Mouse (Mus musculus) liver, adult 2 months (tissue): ENCODE measurements around the gene Gsg1l.

Experiments used
- CTCF ChIP-seq: fragments of 200-500 bp; IDR thresholded peaks from 2 replicates; pipeline ENCODE4 v1.5.1; 2011; ENCODE audit warnings: low read depth, low read length, control low read depth
- POLR2A ChIP-seq: fragments of 200-500 bp; IDR thresholded peaks from 2 replicates; pipeline ENCODE4 v1.6.1; 2011; ENCODE audit warnings: low read length, control low read depth; ENCODE audit not compliant: insufficient read depth; ENCODE audit errors: extremely low read depth

DNA sequence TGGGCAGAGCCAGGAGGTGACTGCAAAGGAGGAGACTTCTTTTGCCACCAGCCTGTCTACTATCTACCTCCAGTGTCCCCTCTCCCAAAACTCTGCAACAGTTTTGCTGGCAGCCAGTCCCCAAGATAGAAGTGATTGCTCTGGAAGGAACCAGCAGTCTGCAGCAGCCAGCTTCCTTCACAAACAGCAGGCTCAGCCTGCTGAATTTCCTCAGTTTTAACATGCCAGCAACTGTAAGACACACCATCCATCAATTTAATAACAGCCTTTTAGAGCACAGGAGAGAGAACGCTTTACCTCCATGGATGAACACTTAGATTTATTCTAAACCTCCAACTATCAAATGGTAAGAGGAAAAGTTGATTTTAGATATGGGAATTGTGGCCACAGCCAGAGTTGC lies 218.2 kb downstream of the Gsg1l start:
- TF ChIP-seq CTCF, result no peak
- no peak for TF ChIP-seq POLR2A
